Mouse (Mus musculus) megakaryocyte, embryonic 14.5 days (primary cell): ENCODE measurements around the gene Tpo. TPM values are rescaled to one million over a fixed set of nuclear protein-coding genes. Genes with fewer than 3 reads are reported as not detected.

ENCODE experiments used
- H3K27me3 ChIP-seq: replicated peaks from 2 replicates; pipeline ENCODE3; 2012; ENCODE audit warnings: inconsistent platforms
- H3K36me3 ChIP-seq: replicated peaks from 2 replicates; pipeline ENCODE3; 2012; ENCODE audit warnings: low read length, inconsistent platforms, mixed read lengths
- H3K4me1 ChIP-seq: 2 replicates; pipeline ENCODE4 v1.6.1; 2012; ENCODE audit warnings: inconsistent platforms
- H3K4me3 ChIP-seq: replicated peaks from 2 replicates; pipeline ENCODE3; 2012; ENCODE audit warnings: moderate library complexity, mild to moderate bottlenecking, inconsistent platforms
- H3K9me3 ChIP-seq: 2 replicates; pipeline ENCODE4 v1.6.1; 2012; ENCODE audit warnings: inconsistent platforms
- FLI1 ChIP-seq: IDR thresholded peaks from 2 replicates; pipeline ENCODE4 v1.6.1; 2012; ENCODE audit warnings: low read length, inconsistent platforms, mixed read lengths
- GATA1 ChIP-seq: IDR thresholded peaks from 3 replicates; pipeline ENCODE4 v1.6.1; 2012; ENCODE audit warnings: mixed read lengths, low read length, inconsistent platforms, borderline replicate concordance
- polyA plus RNA-seq: library from polyadenylated mRNA; stranded (reverse); fragments of >175 nt; gene quantifications from 2 replicates; pipeline ENCODE4 v1.2.3, GENCODE M21; 2012; ENCODE audit warnings: low replicate concordance; ENCODE audit not compliant: insufficient read depth

Tpo gene
- polyA plus RNA-seq, 1 experiment = not detected

GRCm38 (mm10) chr12:30092081-30092480 is 40.3 kb downstream of the Tpo start:
- no peaks in the 10 kb centered on the region for H3K4me1 ChIP-seq
- no peak overlapping the region for H3K4me3 ChIP-seq
- no peaks in the 10 kb centered on the region for H3K27me3 ChIP-seq
- TF ChIP-seq FLI1 (no peak), GATA1 (no peak)
- H3K9me3 ChIP-seq = peaks cover 6% of the 10 kb centered on the region; the same call in 1 of the 2 replicates
- no peaks in the 10 kb centered on the region for H3K36me3 ChIP-seq

GRCm38 (mm10) chr12:30083971-30084370 is 48.5 kb downstream of the Tpo start:
- Histone ChIP-seq H3K27me3 (no peaks in the 10 kb centered on the region), H3K36me3 (no peaks in the 10 kb centered on the region), H3K4me1 (no peaks in the 10 kb centered on the region), H3K9me3 (0 out of 2 replicates have a peak, but pooled peaks cover 3% of the 10 kb centered on the region), H3K4me3 (no peak overlapping the region)
- TF ChIP-seq FLI1 (no peak), GATA1 (no peak)

- Histone ChIP-seq H3K27me3 (no peaks in the 10 kb centered on the region), H3K36me3 (no peaks in the 10 kb centered on the region), H3K4me3 (no peak overlapping the region), H3K9me3 (peaks cover 13% of the 10 kb centered on the region; the same call in 1 of the 2 replicates), H3K4me1 (no peaks in the 10 kb centered on the region)
- no peak for TF ChIP-seq GATA1
- no peak for TF ChIP-seq FLI1
Measured at GRCm38 (mm10) chr12:30077056-30077455, 55.4 kb downstream of the Tpo start.

- H3K27me3 ChIP-seq = no peaks in the 10 kb centered on the region
- no peak for TF ChIP-seq FLI1
- H3K36me3 ChIP-seq = no peaks in the 10 kb centered on the region
- no peaks in the 10 kb centered on the region for H3K4me1 ChIP-seq
- peaks cover 13% of the 10 kb centered on the region; the same call in 1 of the 2 replicates for H3K9me3 ChIP-seq
- no peak overlapping the region for H3K4me3 ChIP-seq
Measured at GRCm38 (mm10) chr12:30076316-30076715, 56.1 kb downstream of the Tpo start.

GRCm38 (mm10) chr12:30069321-30069720 is 63.1 kb downstream of the Tpo start:
- H3K27me3 ChIP-seq = no peaks in the 10 kb centered on the region
- TF ChIP-seq GATA1 = no peak
- no peak for TF ChIP-seq FLI1
- no peak overlapping the region for H3K4me3 ChIP-seq
- H3K9me3 ChIP-seq = no peaks in the 10 kb centered on the region
- H3K36me3 ChIP-seq = no peaks in the 10 kb centered on the region
- H3K4me1 ChIP-seq = no peaks in the 10 kb centered on the region

GRCm38 (mm10) chr12:30067806-30068205 is 64.6 kb downstream of the Tpo start:
- Histone ChIP-seq H3K9me3 (no peaks in the 10 kb centered on the region), H3K4me3 (no peak overlapping the region), H3K4me1 (no peaks in the 10 kb centered on the region), H3K36me3 (no peaks in the 10 kb centered on the region), H3K27me3 (no peaks in the 10 kb centered on the region)
- TF ChIP-seq GATA1 = no peak
- TF ChIP-seq FLI1 = no peak

- Histone ChIP-seq H3K9me3 (no peaks in the 10 kb centered on the region; the same call in 1 of the 2 replicates), H3K27me3 (no peaks in the 10 kb centered on the region), H3K4me3 (no peak overlapping the region), H3K4me1 (no peaks in the 10 kb centered on the region), H3K36me3 (no peaks in the 10 kb centered on the region)
- no peak for TF ChIP-seq GATA1
- no peak for TF ChIP-seq FLI1
Measured at GRCm38 (mm10) chr12:30062118-30062505, 70.3 kb downstream of the Tpo start.

GRCm38 (mm10) chr12:30061503-30062117 is 70.8 kb downstream of the Tpo start:
- Histone ChIP-seq H3K4me3 (no peak overlapping the region), H3K27me3 (no peaks in the 10 kb centered on the region), H3K36me3 (no peaks in the 10 kb centered on the region), H3K4me1 (no peaks in the 10 kb centered on the region), H3K9me3 (no peaks in the 10 kb centered on the region; the same call in 1 of the 2 replicates)
- TF ChIP-seq GATA1 (no peak), FLI1 (no peak)

- Histone ChIP-seq H3K4me3 (no peak overlapping the region), H3K9me3 (peaks cover 4% of the 10 kb centered on the region; the same call in 1 of the 2 replicates), H3K36me3 (no peaks in the 10 kb centered on the region), H3K27me3 (no peaks in the 10 kb centered on the region), H3K4me1 (no peaks in the 10 kb centered on the region)
- TF ChIP-seq GATA1 (no peak), FLI1 (no peak)
Measured at GRCm38 (mm10) chr12:30058044-30058443, 74.4 kb downstream of the Tpo start.

- Histone ChIP-seq H3K9me3 (peaks cover 4% of the 10 kb centered on the region; the same call in 1 of the 2 replicates), H3K4me3 (no peak overlapping the region), H3K36me3 (no peaks in the 10 kb centered on the region), H3K4me1 (no peaks in the 10 kb centered on the region), H3K27me3 (no peaks in the 10 kb centered on the region)
- TF ChIP-seq GATA1 (no peak), FLI1 (no peak)
Measured at GRCm38 (mm10) chr12:30054761-30055540, 77.5 kb downstream of the Tpo start.
